Mouse (Mus musculus): Measurements from ENCODE around the gene Dpm3.

The Dpm3 gene

GRCm38 (mm10) chr3:89298908-89299307 is 39.8 kb downstream of the Dpm3 start:
- no peak for DNase-seq

- no peak for DNase-seq
These were observed 40.3 kb downstream of the Dpm3 start for GRCm38 (mm10) chr3:89299499-89299898.

- DNase-seq = no peak
These were observed 40.9 kb downstream of the Dpm3 start for GRCm38 (mm10) chr3:89300071-89300470.

GRCm38 (mm10) chr3:89300514-89300913 is 41.4 kb downstream of the Dpm3 start:
- no peak for DNase-seq

GRCm38 (mm10) chr3:89304440-89304839 is 45.3 kb downstream of the Dpm3 start:
- no peak for DNase-seq

- no peak for DNase-seq
These were observed 45.9 kb downstream of the Dpm3 start for GRCm38 (mm10) chr3:89305105-89305504.

- no peak for DNase-seq
These were observed 46.6 kb downstream of the Dpm3 start for GRCm38 (mm10) chr3:89305551-89306325.

- peak; percentile 29 to 55 for DNase-seq
These were observed 48.9 kb downstream of the Dpm3 start for GRCm38 (mm10) chr3:89308089-89308488.

- DNase-seq = no peak
These were observed 55.2 kb downstream of the Dpm3 start for GRCm38 (mm10) chr3:89314340-89314739.

GRCm38 (mm10) chr3:89314791-89315190 is 55.6 kb downstream of the Dpm3 start:
- DNase-seq = no peak

- peak; percentile 38 to 62 for DNase-seq
These were observed 56.2 kb downstream of the Dpm3 start for GRCm38 (mm10) chr3:89315195-89315929.

- peak in 1 of 2 experiments; percentile 10 for DNase-seq
These were observed 57.0 kb downstream of the Dpm3 start for GRCm38 (mm10) chr3:89315930-89316831.

Data from spleen, adult 18-20 months (tissue).